Mouse (Mus musculus) mature B cell (primary cell): ENCODE results near the gene Snap23.

Experiments
- in situ Hi-C: fragments of 300-500 bp; cut with MboI; formaldehyde crosslinking; loops from 2 replicates; pipeline ENCODE4 v1.14.3; 2019

Snap23 gene

GRCm38 (mm10) chr2:120589759-120590158, 22.3 kb downstream of the Snap23 start:
- in situ Hi-C loops: no loop called here

- in situ Hi-C loops: no loop called here
Measured at GRCm38 (mm10) chr2:120592227-120592626, 24.8 kb downstream of the Snap23 start.

- in situ Hi-C loops: no loop called here
Measured at GRCm38 (mm10) chr2:120597734-120598133, 30.3 kb downstream of the Snap23 start.

- in situ Hi-C loops: no loop called here
Measured at GRCm38 (mm10) chr2:120599506-120599905, 32.0 kb downstream of the Snap23 start.

GRCm38 (mm10) chr2:120606021-120606690, 38.7 kb downstream of the Snap23 start:
- in situ Hi-C loops: no loop called here

GRCm38 (mm10) chr2:120608830-120609723, 41.6 kb downstream of the Snap23 start, which contains the start of the genes Haus2 and Lrrc57:
Haus2 (plus strand) TSS chr2:120609383.
Lrrc57 (minus strand) TSS chr2:120609520.
- in situ Hi-C loops: no loop called here

GRCm38 (mm10) chr2:120616279-120617163, 49.0 kb downstream of the Snap23 start:
- in situ Hi-C loops: no loop called here

- in situ Hi-C loops: no loop called here
Measured at GRCm38 (mm10) chr2:120619538-120619937, 52.1 kb downstream of the Snap23 start.

- in situ Hi-C loops: no loop called here
Measured at GRCm38 (mm10) chr2:120622920-120623319, 55.4 kb downstream of the Snap23 start.

- in situ Hi-C loops: no loop called here
Measured at GRCm38 (mm10) chr2:120628076-120628865, 60.8 kb downstream of the Snap23 start.

GRCm38 (mm10) chr2:120628886-120629735, 61.6 kb downstream of the Snap23 start, which contains the start of gene Stard9:
Stard9 (plus strand) TSS chr2:120629121.
- in situ Hi-C loops: no loop called here

- in situ Hi-C loops: no loop called here
Measured at GRCm38 (mm10) chr2:120630246-120630645, 62.8 kb downstream of the Snap23 start.

- in situ Hi-C loops: no loop called here
Measured at GRCm38 (mm10) chr2:120630655-120631054, 63.2 kb downstream of the Snap23 start.

- in situ Hi-C loops: no loop called here
Measured at GRCm38 (mm10) chr2:120631521-120631920, 64.0 kb downstream of the Snap23 start.

- in situ Hi-C loops: no loop called here
Measured at GRCm38 (mm10) chr2:120631957-120632356, 64.5 kb downstream of the Snap23 start.

GRCm38 (mm10) chr2:120640835-120641234, 73.4 kb downstream of the Snap23 start:
- in situ Hi-C loops: no loop called here

- in situ Hi-C loops: no loop called here
Measured at GRCm38 (mm10) chr2:120643836-120644235, 76.4 kb downstream of the Snap23 start.

- in situ Hi-C loops: no loop called here
Measured at GRCm38 (mm10) chr2:120646777-120647176, 79.3 kb downstream of the Snap23 start.
